Mouse (Mus musculus) left cerebral cortex, adult 9 months (tissue): ENCODE measurements around the gene Tnfaip1.
A peak's percentile ranks its signal among the peaks of the same experiment; 100 is the strongest.
"Not testable (repeated sequence)": the region's sequence is repeated elsewhere in the genome, so short reads cannot be mapped to it uniquely, and the experiment has no call there.

Experiments used
- DNase-seq, 2 experiments: peaks; one replicate each; pipeline ENCODE4 v3.0.0; 2022; ENCODE audit warnings: low spot score in 2 of 2

The Tnfaip1 gene

DNA sequence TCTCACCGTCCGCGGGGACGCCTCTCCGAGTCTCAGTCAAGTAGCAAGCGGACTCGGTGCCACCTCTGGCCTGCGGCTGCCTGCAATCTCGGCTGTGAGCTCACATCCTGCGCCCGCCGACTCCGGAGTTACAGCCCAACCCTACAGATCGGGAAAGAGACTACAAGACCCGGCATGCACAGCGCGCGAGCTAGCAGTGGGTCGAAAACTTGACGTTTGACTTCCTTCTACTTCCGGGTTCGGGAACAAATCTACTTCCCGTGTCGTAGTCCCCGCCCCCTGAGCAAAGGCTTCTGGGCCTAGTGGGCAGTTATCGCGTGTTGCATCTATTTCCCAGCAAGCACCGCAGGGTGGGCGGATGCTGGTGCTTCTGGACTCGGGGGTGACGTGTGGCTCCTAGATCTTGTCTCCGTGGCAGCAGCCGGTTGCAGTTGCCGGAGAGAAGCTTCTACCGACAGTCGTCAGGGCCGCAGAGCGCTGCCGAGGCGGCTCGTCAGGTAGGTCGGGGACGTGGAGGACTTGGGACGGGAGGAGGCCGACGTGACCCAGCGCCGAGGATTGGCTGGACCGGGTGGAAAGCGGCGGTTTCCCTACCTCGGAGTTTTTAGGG is at the start of gene Tnfaip1, which contains the start of gene Ift20:
Tnfaip1 (minus strand) TSS at position 253 of the 610 bp plus-strand sequence.
Ift20 (plus strand) TSS at position 282 of the 610 bp plus-strand sequence.
- peak; percentile 97 to 99 for DNase-seq

DNA sequence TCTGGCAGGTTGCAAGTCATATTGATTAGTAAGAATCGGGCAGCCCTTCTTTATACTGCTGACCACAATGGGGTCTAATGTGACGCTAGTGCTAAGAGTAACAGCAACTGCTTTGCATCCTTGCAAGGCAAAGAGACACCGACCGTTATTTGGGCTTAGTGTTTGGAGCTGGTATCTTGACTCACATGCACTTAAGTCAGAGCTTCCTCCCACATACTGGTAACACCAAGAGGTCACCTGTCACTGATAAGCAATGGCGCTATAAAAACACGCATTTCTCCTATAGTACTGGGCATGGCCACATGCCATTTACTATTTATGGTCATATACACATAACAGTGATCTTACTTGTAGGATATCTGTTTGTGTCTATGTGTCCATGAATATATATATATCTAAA is 46.7 kb upstream of the Tnfaip1 start:
- DNase-seq = no peak

DNA sequence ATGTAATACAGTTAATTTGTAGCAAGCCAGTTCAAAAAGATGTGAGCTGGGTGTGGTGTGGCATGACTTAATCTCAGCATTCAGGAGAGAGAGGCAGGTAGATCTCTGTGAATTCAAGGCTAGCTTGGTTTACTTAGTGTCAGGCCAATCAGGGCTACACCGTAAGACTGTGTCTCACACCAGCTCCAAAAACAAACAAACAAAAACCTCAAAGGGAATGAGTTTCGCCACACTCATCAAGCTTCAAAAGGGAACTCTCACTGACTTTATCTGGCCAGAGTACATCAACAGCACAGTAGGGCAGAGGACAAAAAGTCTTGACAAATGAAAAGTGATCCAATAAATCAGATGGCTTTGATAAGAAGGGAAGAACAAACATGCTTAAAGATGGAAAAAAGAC is 38.8 kb upstream of the Tnfaip1 start:
- no peak for DNase-seq

DNA sequence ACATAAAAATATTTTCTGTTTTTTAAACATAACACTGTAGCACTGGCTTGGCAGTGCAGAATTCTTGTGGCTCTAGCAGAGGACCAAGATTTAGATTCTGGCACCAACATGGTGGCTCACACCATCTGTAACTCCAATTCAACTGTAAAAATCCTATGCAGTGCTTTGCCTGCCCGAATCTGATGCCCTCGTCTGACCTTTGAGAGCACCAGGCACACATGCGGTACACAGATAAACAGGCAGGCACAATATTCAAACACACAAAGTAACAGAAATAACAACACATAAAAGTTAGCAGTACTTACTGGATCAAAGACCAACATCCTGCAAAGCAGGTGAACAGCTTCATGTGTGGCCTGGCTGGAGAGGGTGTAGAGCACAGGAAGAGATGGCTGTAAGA is 38.4 kb upstream of the Tnfaip1 start:
- DNase-seq = no peak

DNA sequence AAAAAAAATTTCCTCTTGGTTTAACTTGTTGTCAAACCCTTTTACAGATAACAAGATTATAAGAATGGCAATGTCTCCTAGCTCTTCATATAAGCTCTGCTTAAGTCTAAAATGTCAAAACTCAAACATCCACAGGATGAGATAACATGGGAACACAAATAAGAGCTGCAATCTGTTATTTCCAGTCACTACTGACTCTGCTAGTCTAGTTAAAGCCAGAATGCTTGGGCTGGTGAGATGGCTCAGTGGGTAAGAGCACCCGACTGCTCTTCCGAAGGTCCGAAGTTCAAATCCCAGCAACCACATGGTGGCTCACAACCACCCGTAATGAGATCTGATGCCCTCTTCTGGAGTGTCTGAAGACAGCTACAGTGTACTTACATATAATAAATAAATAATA is 37.9 kb upstream of the Tnfaip1 start:
- not testable (repeated sequence) for DNase-seq

DNA sequence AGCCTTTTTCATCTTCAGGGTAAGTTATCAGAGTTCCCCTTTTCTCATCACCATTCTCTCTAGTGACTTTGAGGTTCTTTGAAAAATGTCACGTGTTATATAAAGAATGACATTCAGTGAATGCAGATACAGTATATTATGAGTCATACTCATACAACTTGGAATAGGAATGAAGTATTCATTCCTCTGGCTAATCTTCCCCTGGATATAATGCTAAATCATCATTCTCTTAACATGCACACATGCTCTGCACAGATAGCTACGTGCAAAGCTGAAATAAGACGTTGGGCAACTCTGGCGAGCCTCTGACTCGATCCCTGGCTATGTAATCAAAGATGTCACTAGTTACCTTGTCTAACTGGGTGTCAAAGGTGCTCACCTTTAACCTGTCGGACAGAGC is 35.7 kb upstream of the Tnfaip1 start:
- no peak for DNase-seq

DNA sequence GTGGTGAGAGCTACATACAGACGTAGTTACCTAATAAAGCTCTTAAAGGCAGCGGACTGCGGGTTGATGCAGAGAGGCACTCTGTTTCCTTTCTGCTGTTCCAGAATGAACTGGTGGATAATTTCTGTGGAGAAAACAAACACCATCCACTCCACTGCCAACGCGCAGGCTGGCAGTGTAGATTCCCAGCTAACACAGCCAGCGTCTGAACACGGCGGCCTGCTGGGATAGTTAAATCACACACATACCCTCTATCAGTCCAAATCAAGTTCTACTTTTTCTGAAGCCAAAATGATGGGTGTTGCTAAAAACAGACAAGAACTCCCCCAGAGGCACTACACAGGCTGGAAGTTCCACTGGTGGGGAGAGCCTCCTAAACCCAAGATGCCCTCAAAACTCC is 35.3 kb upstream of the Tnfaip1 start:
- DNase-seq = peak in 1 of 2 experiments; percentile 46

DNA sequence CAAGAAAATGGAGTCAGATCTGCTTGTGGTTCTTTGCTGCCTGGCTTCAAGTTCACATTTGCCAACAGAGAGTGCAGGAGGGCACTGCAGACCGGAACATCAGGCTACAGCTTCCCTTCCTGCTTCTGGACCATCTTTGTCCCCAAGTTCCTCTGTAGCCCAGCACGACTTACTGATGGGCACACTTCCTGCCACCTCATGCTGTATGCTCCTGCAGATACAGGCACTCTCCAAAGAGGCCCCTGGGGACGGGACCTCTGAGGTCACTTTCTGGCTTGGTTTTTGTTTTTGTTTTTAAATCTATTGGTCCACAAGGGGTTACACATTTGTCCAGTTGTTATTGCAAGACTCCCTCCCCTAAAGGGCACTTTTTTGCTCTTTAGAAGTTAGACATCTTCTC is 33.7 kb upstream of the Tnfaip1 start:
- no peak for DNase-seq

DNA sequence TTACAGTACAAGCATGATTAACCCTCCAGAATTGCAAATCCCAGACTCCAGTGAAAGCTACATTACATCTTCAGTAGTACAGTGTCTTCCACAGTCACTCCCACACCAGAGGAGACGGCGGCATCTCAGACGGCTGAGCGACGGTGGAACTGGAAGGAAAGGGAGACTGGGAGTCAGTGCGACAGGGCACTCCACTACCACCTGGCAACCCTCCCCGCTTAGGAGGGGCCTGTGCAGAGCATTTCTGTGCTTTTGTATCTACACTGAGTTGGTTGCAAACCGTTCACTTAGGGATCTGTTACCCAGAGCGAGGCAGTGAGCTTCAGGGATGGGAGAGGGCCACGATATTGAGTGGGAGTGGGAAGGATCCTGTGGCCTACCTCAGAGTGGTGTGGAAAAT is 32.7 kb upstream of the Tnfaip1 start:
- DNase-seq = no peak

DNA sequence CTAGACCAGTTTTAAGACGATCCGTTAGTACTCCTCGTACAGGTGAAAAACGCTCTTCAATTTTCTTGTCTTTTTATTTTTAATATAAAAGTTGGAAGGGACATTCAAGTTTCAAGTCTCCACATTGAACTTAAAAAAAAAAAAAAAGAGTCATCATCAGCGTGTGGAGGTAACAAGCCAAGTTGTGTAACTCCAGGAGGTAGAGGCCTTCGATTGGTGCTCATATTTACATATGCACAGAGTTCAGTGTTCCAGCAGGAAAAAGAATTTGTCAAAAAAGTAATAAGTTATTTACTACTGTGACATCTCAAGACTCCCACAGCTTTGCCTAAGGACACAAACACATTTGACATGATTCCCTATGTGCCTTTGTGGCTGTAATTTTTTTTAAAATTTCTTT is 31.5 kb upstream of the Tnfaip1 start:
- no peak for DNase-seq

DNA sequence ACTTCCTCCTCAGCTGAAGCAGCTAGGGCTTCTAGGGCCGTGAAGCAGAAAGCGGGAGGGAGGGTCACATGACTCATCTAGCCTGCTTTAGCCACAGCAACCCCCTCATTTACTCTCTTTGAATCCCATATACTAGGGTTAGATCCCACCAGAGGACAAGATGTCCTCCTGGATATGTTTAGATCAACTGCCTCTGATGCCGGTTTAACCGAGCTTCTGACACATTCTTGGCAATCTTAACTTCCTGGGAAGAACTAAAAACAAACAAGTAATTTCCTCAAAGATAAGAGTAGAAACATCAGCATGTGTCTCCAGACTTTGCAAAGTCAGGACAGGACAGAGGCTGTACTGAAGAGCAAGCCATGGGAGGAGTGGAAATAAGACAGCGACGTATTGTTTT is 30.6 kb upstream of the Tnfaip1 start:
- DNase-seq = no peak

DNA sequence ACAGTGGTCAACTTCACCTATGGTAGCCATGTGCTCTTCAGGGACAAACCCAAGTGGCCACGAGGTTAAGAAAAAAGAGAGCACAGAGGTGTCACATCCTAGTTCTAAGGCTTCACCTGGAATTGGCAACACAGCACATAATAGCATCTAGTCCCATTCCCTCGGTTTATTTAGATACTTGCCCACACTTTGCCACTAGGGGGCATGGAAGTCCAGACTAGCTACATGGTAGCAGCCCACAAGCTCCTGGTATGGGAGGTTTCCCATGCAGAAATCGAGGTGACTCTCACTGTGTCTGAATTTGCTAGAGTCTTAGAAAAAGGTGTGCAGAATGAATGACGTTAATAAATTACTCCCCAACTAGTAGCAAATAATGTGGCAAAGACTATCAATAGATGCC is 24.3 kb upstream of the Tnfaip1 start:
- peak; percentile 43 to 89 for DNase-seq

DNA sequence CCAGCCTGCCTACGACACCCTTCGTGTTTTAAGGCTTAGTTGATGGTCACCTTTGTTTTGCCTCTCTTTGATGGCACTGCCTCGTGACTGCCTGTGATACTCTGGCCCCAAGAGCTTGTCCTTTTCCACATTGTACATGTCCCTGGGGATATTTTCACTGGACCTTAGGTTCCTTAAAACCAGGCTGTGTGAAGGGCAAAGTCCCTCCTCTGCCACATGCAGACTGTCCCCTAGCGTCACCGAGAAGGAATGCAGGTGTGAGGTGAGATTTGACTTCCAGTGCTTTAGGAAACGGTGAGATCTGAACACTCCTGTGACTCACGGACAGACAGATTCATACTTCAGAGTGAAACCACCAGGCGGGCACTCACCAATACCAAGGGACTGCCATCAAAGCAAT is 21.1 kb upstream of the Tnfaip1 start:
- no peak for DNase-seq

DNA sequence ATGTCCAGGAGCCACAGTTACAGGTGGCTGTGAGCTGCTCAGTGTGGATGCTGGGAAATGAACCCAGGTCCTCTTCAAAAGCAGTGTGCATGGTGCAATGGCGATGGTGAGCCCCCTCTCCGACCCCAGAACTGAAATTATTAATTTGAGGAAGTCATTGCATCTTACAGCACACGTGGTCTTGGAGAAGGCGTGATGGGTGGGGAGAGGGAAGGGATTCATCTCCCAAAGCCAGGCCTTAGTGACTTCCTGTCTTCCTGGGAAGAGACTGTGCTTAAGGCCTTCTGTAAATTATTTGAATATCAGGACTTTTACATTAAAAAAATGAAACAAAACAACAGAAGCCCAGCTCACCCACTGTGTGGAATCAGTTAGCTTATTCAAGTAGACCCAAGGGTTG is 19.9 kb upstream of the Tnfaip1 start:
- no peak for DNase-seq

DNA sequence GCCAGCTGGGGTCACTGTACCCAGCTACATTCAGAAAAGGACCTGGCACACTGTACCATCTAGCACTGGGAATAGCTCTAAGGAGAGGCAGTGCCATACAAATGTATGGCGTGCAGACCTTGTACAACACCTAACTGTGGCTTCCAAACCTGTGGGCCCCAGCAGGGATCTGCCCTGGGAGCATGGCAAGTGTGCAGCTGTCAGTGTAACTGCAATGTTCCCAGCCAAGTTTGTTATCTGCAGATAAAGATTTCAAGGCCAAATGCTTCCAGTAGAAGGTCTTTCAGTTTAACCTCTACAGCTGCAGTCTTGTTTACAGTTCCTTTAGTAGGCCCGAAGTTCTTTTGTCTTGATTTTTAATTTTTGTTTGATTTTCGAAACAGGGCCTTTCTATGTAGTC is 19.5 kb upstream of the Tnfaip1 start:
- DNase-seq = no peak

DNA sequence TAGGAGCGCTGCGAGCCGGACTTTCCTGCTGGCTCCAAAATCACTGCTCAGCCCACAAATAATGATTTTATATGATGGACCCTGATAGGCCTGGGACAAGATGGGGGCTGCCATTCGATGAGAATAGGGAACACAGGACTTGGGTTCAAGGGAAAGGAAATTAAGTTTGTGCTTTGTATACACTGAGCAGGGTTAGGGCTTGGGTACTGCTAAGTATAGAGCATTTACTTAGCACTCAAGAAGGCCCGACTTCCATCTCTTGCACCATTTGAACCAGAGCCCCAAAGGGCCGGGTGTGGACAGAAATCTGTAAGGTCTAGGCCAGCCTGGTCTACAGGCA is 14.9 kb upstream of the Tnfaip1 start:
- no peak for DNase-seq

DNA sequence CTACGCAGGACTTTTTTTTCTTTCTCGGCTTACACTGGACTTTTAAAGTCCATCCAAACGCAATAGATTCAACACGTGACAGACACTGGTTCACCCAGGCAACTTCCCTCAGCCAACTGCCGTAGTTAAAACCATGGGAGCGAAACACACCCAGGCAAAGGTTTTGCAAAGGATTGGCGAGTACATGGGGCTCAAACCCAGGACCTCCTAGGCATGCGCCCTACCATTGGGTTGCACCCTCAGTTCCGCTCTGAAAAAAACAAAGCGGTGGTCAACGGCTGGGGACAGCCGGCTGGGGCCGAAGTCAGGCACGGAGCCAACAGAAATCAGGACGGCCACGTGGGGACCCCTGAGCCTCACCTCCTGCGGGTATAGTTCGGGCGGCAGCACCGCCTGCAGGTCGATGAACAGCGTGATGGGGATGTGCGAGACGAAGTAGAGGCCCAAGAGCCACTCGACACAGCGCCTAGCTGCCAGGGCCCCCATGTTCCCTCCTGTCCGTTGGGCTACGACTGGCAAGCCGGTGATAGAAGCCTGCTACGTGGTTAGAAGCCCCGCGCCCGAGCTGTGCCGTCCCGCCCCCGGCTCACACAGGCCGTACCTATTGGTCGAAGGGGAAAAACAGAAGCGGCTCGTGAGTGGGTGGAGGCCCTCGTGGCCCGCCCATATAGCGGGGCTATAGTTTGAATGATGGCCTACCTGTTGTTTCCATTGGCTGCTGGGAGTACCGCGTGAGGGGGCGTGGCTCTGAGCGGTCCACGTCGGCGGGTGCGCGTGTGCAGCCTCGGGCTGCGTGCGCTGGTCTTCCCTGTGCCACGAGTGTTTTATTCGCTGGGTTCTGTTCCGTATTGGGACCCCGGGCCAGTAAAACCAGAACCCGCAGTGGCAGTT is 14.3 kb upstream of the Tnfaip1 start, which contains the start of gene Tmem97:
Tmem97 (minus strand) TSS at position 610 of the 891 bp plus-strand sequence.
- peak; percentile 92 to 98 for DNase-seq

DNA sequence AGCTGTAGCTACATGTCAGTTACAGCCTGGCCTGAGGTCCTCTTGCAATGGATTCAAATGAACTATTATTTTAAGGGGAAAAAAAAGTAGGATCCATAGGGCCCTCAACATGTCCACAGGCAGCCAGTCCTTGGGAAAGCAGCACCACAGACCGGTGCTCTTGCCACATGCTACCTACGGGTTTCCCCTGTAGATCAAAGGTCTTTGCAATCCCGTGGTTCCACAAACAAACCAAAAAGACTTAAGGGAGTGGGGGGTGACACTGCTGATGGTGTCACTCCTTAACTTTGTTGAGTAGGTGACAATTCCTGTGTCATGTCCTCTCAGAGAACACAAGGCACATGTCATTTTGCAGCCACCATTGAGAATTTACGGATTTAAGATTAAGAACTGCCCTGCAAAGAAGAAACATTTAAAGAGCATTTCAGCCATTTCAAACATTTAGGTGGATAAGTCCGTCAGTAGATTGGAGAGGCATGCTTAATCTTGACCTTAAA is 13.4 kb upstream of the Tnfaip1 start:
- DNase-seq = no peak

DNA sequence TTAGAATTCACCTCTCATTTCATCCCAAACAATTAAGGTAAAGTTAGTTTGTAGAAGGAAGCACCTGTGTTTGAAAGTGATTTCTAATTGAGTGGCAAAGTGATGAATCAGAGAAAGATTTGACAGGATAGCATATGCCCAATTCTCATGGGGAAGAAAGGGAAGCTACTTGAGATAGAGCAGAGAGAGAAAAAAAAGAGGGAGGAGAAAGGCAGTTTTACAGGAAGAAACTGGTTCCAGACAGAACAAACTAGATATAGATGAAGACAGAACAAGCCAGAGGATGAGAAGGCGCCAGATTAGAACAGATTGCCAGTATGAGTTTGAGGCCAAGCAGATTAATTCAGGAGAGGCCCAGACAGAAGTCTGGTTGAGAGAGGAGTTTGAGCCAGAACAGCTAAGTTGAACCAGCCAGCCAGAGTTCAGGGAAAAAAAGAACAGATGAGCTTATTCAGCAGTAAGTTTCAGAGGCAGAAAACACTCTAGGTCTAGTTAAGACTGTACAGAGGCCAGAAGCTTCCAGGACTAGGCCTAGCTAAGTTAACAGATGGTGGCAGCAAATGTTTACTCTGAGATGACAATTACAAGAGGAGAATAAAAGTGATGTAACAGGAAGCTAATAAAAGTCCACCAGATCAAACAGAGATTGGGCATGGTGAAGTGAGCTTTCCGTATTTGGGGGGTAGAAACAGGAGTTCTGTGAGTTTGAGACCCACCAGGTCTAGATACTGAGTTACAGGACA is 11.8 kb upstream of the Tnfaip1 start:
- DNase-seq = no peak

DNA sequence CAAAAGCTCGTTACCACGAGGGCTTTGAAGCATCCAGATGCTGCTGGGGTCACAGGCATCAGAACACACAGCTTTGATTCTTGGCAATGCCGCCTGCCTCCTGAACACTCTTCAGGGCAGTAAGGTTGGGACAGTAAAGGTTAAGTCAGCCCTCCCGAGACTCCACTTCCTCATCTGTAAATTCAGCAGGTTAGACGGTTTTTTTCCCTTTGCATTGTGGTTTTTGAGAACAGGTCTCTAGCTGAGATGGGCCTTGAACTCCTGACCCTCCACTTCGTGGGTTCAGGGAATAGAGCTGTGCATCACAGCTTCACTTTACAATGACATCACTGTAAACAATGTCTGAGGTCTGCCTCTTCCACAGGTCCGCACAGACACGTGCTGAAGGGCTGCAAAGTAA is 9.0 kb upstream of the Tnfaip1 start:
- DNase-seq = no peak

DNA sequence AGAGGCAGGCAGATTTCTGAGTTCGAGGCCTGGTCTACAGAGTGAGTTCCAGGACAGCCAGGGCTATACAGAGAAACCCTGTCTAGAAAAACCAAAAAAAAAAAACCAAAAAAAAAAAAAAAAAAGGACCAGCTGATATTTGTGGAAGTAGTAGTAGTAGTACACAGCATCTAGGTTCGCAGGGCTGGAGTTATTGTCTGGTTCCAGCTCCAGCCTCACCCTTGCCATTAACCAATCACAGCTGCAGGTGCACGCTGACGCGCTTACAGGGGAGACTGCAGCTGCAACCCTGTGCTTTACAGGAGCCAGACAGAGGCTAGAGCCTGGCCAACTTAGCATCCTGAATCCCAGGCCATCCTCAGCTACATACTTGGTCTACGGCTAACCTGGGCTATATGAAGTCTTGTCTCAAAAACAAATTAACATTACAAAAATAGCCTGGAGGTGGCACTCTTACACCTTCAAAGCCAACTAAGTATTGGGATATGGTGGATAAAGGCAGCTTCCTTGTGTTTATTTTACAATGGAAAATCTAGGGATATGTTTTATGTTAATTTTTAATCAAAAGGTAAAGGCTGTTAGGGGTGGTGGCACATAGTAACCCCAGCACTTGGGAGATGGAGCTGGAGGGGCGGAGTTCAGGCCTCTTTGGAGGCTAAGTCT is 8.4 kb upstream of the Tnfaip1 start:
- no peak for DNase-seq

DNA sequence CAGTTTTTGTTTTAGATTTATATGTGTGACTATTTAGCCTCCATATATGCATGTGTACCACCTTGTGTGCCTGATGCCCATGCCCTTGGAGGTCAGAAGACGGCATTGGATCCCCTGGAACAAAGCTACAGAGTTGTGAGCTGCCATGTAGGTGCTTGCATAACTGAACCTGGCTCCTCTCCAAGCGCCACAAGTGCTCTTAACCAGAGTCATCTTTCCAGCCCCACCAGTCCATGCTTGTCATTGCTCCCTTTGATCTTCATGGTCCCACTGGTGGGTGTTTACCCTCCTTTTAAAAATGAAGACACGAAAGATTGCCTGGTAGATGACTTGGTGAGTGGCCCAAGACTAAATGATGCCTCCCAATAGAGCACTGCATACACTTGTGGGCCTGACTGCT is 4.2 kb upstream of the Tnfaip1 start:
- DNase-seq = no peak
